Mouse (Mus musculus) embryonic stem cell, embryonic (primary cell): ENCODE data around the gene Gcsam.

ENCODE experiments used
- CTCF ChIA-PET, 4 experiments: fragments of 300-600 bp in 2 of 4; fragments of 350-600 bp in 2 of 4; sonication (Branson Sonifier 250); formaldehyde crosslinking; loops; one replicate each; lab custom pipeline; 2022; ENCODE audit warnings: inconsistent platforms in 2 of 4; lab: Charles Lee
- POLR2A ChIA-PET, 4 experiments: fragments of 300-600 bp in 2 of 4; fragments of 350-600 bp in 2 of 4; sonication (Branson Sonifier 250); formaldehyde crosslinking; loops; one replicate each; lab custom pipeline; 2022; ENCODE audit warnings: antibody characterized with exemption in 4 of 4, inconsistent platforms in 1 of 4; lab: Charles Lee

Gene Gcsam

GRCm38 (mm10) chr16:45610267-45610666 lies at the start of gene Gcsam:
Gene Gcsam (plus strand): TSS chr16:45610380.
- ChIA-PET CTCF (interaction anchor here in 1 of 4 experiments (1.4 kb wide), 1 partner anchor 28 kb away, joined by 3 read pairs; no protein-coding TSS in a partner anchor), POLR2A (no interaction called here)

- ChIA-PET CTCF (no interaction called here), POLR2A (no interaction called here)
Observed at GRCm38 (mm10) chr16:45561747-45562146, 48.4 kb upstream of the Gcsam start.

- ChIA-PET POLR2A (no interaction called here), CTCF (no interaction called here)
Observed at GRCm38 (mm10) chr16:45572307-45572706, 37.9 kb upstream of the Gcsam start.

- ChIA-PET POLR2A (interaction anchor here in 2 of 4 experiments (0.6 to 1.2 kb wide), 2 partner anchors 97 to 1726 kb away, joined by 3 to 4 read pairs; no protein-coding TSS in a partner anchor), CTCF (interaction anchor here (0.5 to 1.4 kb wide), 11 partner anchors 30 to 448 kb away, joined by 3 to 18 read pairs (median 3); no protein-coding TSS in a partner anchor)
Observed at GRCm38 (mm10) chr16:45579883-45580282, 30.3 kb upstream of the Gcsam start.

GRCm38 (mm10) chr16:45582512-45582911 lies 27.7 kb upstream of the Gcsam start:
- ChIA-PET CTCF (interaction anchor here in 2 of 4 experiments (1.0 to 1.2 kb wide), 2 partner anchors 27 to 47 kb away, joined by 3 read pairs; partner anchors contain the start of gene Gcsam (in 1 of the 2)), POLR2A (no interaction called here)

GRCm38 (mm10) chr16:45593656-45594055 lies 16.5 kb upstream of the Gcsam start:
- ChIA-PET CTCF (interaction anchor here in 1 of 4 experiments (0.7 kb wide), 1 partner anchor 83 kb away, joined by 3 read pairs; no protein-coding TSS in a partner anchor), POLR2A (no interaction called here)

- ChIA-PET CTCF (interaction anchor here in 1 of 4 experiments (0.6 kb wide), 1 partner anchor 14 kb away, joined by 6 read pairs; no protein-coding TSS in a partner anchor), POLR2A (no interaction called here)
Observed at GRCm38 (mm10) chr16:45595494-45595893, 14.7 kb upstream of the Gcsam start.

GRCm38 (mm10) chr16:45608481-45608954 lies 1.7 kb upstream of the Gcsam start:
- ChIA-PET CTCF (interaction anchor here in 1 of 4 experiments (0.8 to 0.9 kb wide), 2 partner anchors 9 to 76 kb away, joined by 4 to 5 read pairs; no protein-coding TSS in a partner anchor), POLR2A (interaction anchor here in 1 of 4 experiments (1.4 kb wide), 1 partner anchor 87 kb away, joined by 3 read pairs; no protein-coding TSS in a partner anchor)

GRCm38 (mm10) chr16:45609300-45609699 lies 880 bp upstream of the Gcsam start:
- ChIA-PET POLR2A (interaction anchor here in 1 of 4 experiments (0.6 kb wide), 1 partner anchor 90 kb away, joined by 4 read pairs; no protein-coding TSS in a partner anchor), CTCF (interaction anchor here in 3 of 4 experiments (0.6 to 1.4 kb wide), 6 partner anchors 14 to 863 kb away, joined by 3 to 6 read pairs (median 3); partner anchors contain the start of gene Gtpbp8 (in 1 of the 3))

- POLR2A ChIA-PET, result no interaction called here
- CTCF ChIA-PET, result no interaction called here
Observed at GRCm38 (mm10) chr16:45613247-45613646, 3.1 kb downstream of the Gcsam start.

GRCm38 (mm10) chr16:45615944-45616343 lies 5.8 kb downstream of the Gcsam start:
- ChIA-PET CTCF (no interaction called here), POLR2A (no interaction called here)

GRCm38 (mm10) chr16:45619751-45620375 lies 9.7 kb downstream of the Gcsam start:
- CTCF ChIA-PET, result no interaction called here
- POLR2A ChIA-PET, result no interaction called here

- ChIA-PET POLR2A (no interaction called here), CTCF (no interaction called here)
Observed at GRCm38 (mm10) chr16:45623230-45623629, 13.1 kb downstream of the Gcsam start.

GRCm38 (mm10) chr16:45624791-45625190 lies 14.6 kb downstream of the Gcsam start:
- POLR2A ChIA-PET, result no interaction called here

GRCm38 (mm10) chr16:45625342-45625741 lies 15.2 kb downstream of the Gcsam start:
- CTCF ChIA-PET, result no interaction called here
- POLR2A ChIA-PET, result no interaction called here

More at GRCm38 (mm10) chr16:45624791-45625190, 14.6 kb downstream of the Gcsam start:
- CTCF ChIA-PET, result no interaction called here

GRCm38 (mm10) chr16:45629497-45630105 lies 19.4 kb downstream of the Gcsam start:
- CTCF ChIA-PET, result interaction anchor here in 3 of 4 experiments (0.6 to 2.1 kb wide), 14 partner anchors 15 to 437 kb away, joined by 3 to 8 read pairs (median 3); partner anchors contain the start of gene BC016579 (in 1 of the 3)
- POLR2A ChIA-PET, result interaction anchor here in 1 of 4 experiments (0.5 to 0.9 kb wide), 2 partner anchors 10 to 644 kb away, joined by 3 to 4 read pairs; no protein-coding TSS in a partner anchor

GRCm38 (mm10) chr16:45630347-45630960 lies 20.3 kb downstream of the Gcsam start:
- CTCF ChIA-PET, result interaction anchor here (0.6 to 2.1 kb wide), 18 partner anchors 14 to 438 kb away, joined by 3 to 8 read pairs (median 3); partner anchors contain the start of gene BC016579 (in 1 of the 4)
- POLR2A ChIA-PET, result interaction anchor here in 1 of 4 experiments (0.9 kb wide), 1 partner anchor 9 kb away, joined by 3 read pairs; no protein-coding TSS in a partner anchor

- CTCF ChIA-PET, result interaction anchor here in 2 of 4 experiments (0.6 to 0.8 kb wide), 2 partner anchors 52 to 467 kb away, joined by 3 to 5 read pairs; no protein-coding TSS in a partner anchor
Observed at GRCm38 (mm10) chr16:45632420-45632819, 22.2 kb downstream of the Gcsam start.

GRCm38 (mm10) chr16:45635826-45636225 lies 25.6 kb downstream of the Gcsam start:
- POLR2A ChIA-PET, result no interaction called here
- CTCF ChIA-PET, result interaction anchor here in 1 of 4 experiments (0.6 kb wide), 1 partner anchor 18 kb away, joined by 3 read pairs; no protein-coding TSS in a partner anchor

More at GRCm38 (mm10) chr16:45632420-45632819, 22.2 kb downstream of the Gcsam start:
- POLR2A ChIA-PET, result no interaction called here
